Mouse (Mus musculus) olfactory bulb, adult 2 months (tissue): ENCODE results near the gene Cdk5rap3.

Source experiments
- CTCF ChIP-seq: fragments of 200-500 bp; IDR thresholded peaks from 2 replicates; pipeline ENCODE4 v1.5.1; 2012; ENCODE audit warnings: low read depth, mild to moderate bottlenecking, low read length, moderate library complexity; ENCODE audit not compliant: insufficient read depth
- POLR2A ChIP-seq: fragments of 200-500 bp; IDR thresholded peaks from 2 replicates; pipeline ENCODE4 v1.6.1; 2012; ENCODE audit warnings: mild to moderate bottlenecking, low read depth, low read length, moderate library complexity; ENCODE audit not compliant: insufficient read depth

DNA sequence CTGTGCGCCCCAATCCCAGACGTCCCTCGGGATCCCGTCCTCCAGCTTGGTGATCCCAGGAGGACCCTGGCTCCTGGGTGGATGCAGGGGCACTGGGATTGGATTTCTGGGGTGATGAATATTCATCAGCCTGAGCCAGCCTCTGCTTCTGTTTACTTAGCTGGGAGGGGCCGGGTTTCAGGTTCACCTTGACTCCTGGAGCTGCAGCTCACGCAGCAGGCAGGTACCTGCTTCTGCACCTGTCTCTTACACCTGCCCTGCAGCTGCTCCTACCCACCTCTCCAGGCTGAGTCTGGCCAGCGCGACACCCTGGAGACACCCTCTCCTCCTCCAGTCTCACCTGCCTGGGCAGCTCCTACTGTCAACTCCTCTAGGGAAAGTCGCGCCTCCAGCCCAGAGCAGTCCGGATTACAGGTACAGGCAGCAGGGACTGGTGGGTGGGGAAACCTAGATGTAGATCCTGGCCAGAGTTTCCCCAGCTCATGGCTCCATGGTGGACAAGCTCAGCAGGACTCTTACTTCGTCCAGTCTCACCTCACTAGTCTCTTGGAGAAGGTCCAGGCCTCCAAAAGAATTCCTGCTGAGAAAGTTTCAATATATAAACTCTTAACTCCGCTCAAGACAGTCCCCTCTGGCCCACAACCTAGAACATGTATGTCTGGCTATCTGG is 12.9 kb upstream of the Cdk5rap3 start:
- TF ChIP-seq CTCF (no peak), POLR2A (no peak)
